Mouse (Mus musculus): ENCODE measurements at regions not wholly inside any gene's neighbourhood (a gene's known extent, or its start where the extent isn't known, plus 50 kb on each side); places are given as distances from the start of the nearest gene placed in this dataset.

DNA sequence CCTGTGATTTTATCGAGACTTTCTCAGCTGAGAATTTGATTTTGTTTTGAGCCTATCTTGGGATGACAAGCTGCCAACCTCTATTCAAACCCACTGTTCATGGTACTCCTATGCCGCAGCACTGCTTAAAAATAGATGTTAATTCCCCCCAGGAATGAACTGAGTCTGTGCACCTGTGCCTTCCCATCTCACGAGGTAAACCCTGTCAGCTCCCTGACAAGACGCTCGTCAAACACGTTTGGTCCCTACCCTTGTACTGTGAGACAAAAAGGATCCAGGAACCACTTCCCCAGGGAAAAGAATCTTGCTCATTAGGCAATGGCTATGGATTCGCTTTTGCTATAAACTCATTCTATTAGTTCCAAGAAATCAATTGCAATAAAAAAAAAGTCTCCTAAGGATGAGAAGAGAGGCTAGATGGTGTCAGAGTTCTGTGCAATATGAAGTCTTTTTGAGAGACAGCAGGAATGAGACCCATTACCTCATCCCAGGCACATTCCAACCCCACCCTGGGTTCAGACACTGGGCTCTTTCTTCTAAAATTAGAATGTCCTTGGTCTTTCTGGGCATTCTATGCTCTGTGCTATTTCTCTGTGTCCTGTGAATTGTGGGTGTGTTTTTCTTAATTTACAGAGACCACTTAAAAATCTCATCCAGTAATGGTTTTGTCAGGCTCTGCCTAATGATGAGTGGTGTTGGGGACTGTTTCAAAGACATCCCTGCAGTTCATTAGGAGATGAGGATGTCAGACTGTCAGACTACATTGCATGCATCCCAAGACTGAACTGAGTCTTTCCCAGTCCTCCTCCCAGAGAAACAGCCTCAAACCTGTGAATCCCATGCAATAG is 167.7 kb upstream of the Pabpc6 start:
- TF ChIP-seq CTCF (IDR thresholded peaks at IDR 0.05; ENCODE audit: borderline replicate concordance, insufficient read depth, low read length) (no peak), POLR2A (IDR thresholded peaks at IDR 0.05; ENCODE audit: low read depth, low read length) (no peak)

Data from embryonic fibroblast, embryonic 13.5 days (primary cell).